Mouse (Mus musculus) adrenal gland, postnatal 36 days (tissue): ENCODE measurements around the gene Syf2. TPM values are rescaled to one million over a fixed set of nuclear protein-coding genes. Genes with fewer than 3 reads are reported as not detected.

Source experiments
- DNase-seq, 2 experiments: peaks; one replicate each; pipeline ENCODE4 v3.0.0; 2021; ENCODE audit warnings: mixed read lengths in 1 of 2
- total RNA-seq, 2 experiments: library from RNA; stranded (reverse); gene quantifications; 2 replicates each; pipeline ENCODE4 v1.2.3; 2021

Syf2 gene
- total RNA-seq, 2 experiments from 2014 or later: 84.2 to 102 TPM

- DNase-seq: peak; percentile 97
These were observed 7.3 kb upstream of the Syf2 start, which contains the start of gene Rsrp1 for GRCm38 (mm10) chr4:134923258-134924018. Gene Rsrp1, plus strand, starts transcription at chr4:134923592.

- peak; percentile 85 to 86 for DNase-seq
These were observed 6.5 kb upstream of the Syf2 start for GRCm38 (mm10) chr4:134924019-134924741.

- DNase-seq: peak; percentile 17 to 49
These were observed 5.5 kb upstream of the Syf2 start for GRCm38 (mm10) chr4:134925206-134925605.

- DNase-seq: no peak
These were observed 2.8 kb upstream of the Syf2 start for GRCm38 (mm10) chr4:134927815-134928463.

GRCm38 (mm10) chr4:134928464-134928836, 2.2 kb upstream of the Syf2 start:
- no peak for DNase-seq

- no peak for DNase-seq
These were observed 1.2 kb upstream of the Syf2 start for GRCm38 (mm10) chr4:134929536-134929935.

GRCm38 (mm10) chr4:134930190-134930589, 508 bp upstream of the Syf2 start:
- no peak for DNase-seq

- DNase-seq: peak; percentile 52 to 64
These were observed 6.8 kb downstream of the Syf2 start for GRCm38 (mm10) chr4:134937240-134938176.

- no peak for DNase-seq
These were observed 9.2 kb downstream of the Syf2 start for GRCm38 (mm10) chr4:134939900-134940299.

GRCm38 (mm10) chr4:134943758-134944538, 13.2 kb downstream of the Syf2 start:
- no peak for DNase-seq

- DNase-seq: peak; percentile 65 to 76
These were observed 15.5 kb downstream of the Syf2 start for GRCm38 (mm10) chr4:134946024-134946744.

GRCm38 (mm10) chr4:134950518-134951091, 19.9 kb downstream of the Syf2 start:
- peak; percentile 36 to 49 for DNase-seq

GRCm38 (mm10) chr4:134954461-134954860, 23.8 kb downstream of the Syf2 start:
- DNase-seq: peak in 1 of 2 experiments; percentile 8

- DNase-seq: no peak
These were observed 24.5 kb downstream of the Syf2 start for GRCm38 (mm10) chr4:134955196-134955595.

- DNase-seq: no peak
These were observed 25.1 kb downstream of the Syf2 start for GRCm38 (mm10) chr4:134955845-134956244.

- DNase-seq: peak; percentile 73 to 81
These were observed 25.6 kb downstream of the Syf2 start for GRCm38 (mm10) chr4:134956328-134956727.

- peak; percentile 45 to 54 for DNase-seq
These were observed 32.5 kb downstream of the Syf2 start for GRCm38 (mm10) chr4:134963021-134963776.

GRCm38 (mm10) chr4:134967887-134968604, 37.3 kb downstream of the Syf2 start:
- no peak for DNase-seq
